Mouse (Mus musculus): ENCODE results near the gene Tbc1d30. TPM values are rescaled to one million over a fixed set of nuclear protein-coding genes. Genes with fewer than 3 reads are reported as not detected.

Tbc1d30 gene
- polyA plus RNA-seq, 1 experiment from 2014 or later, result 3.3 TPM

- Histone ChIP-seq H3K9me3 (ENCODE audit: control insufficient read depth, low read length) (no peaks in the 10 kb centered on the region), H3K9ac (ENCODE audit: low read length) (no peak overlapping the region), H3K36me3 (ENCODE audit: control insufficient read depth, insufficient read depth, low read length) (no peaks in the 10 kb centered on the region), H3K4me1 (replicated peaks; ENCODE audit: control insufficient read depth, insufficient read depth, low read length) (peaks cover 2% of the 10 kb centered on the region), H3K27ac (ENCODE audit: low read depth, low read length) (no peak overlapping the region), H3K4me2 (ENCODE audit: low read depth, low read length, severe bottlenecking) (no peak overlapping the region), H3K4me3 (ENCODE audit: low read depth, low read length) (no peak overlapping the region), H3K27me3 (ENCODE audit: control insufficient read depth, insufficient read depth, low read length) (no peaks in the 10 kb centered on the region)
- ATAC-seq (replicated peaks; ENCODE audit: low FRiP score), result no peak
- no peak for DNase-seq (ENCODE audit: low spot score)
- 84% methylated on average over 7 of the region's 7 CpGs for WGBS
Measured at GRCm38 (mm10) chr10:121300659-121301058, 50.4 kb downstream of the Tbc1d30 start.

GRCm38 (mm10) chr10:121297054-121297701, 53.9 kb downstream of the Tbc1d30 start:
- Histone ChIP-seq H3K27ac (ENCODE audit: low read depth, low read length) (no peak overlapping the region), H3K9ac (ENCODE audit: low read length) (no peak overlapping the region)
- peak; percentile 70; the same call in 1 of the 2 replicates for ATAC-seq (replicated peaks; ENCODE audit: low FRiP score)

GRCm38 (mm10) chr10:121294471-121294870, 56.6 kb downstream of the Tbc1d30 start:
- DNase-seq (ENCODE audit: low spot score), result no peak
- no peaks in the 10 kb centered on the region for H3K36me3 ChIP-seq (ENCODE audit: control insufficient read depth, insufficient read depth, low read length)

More at GRCm38 (mm10) chr10:121297054-121297701, 53.9 kb downstream of the Tbc1d30 start:
- H3K9me3 ChIP-seq (ENCODE audit: control insufficient read depth, low read length), result no peaks in the 10 kb centered on the region
- peak overlapping the region; percentile 35; the same call in 1 of the 2 replicates for H3K4me2 ChIP-seq (ENCODE audit: low read depth, low read length, severe bottlenecking)
- H3K4me3 ChIP-seq (ENCODE audit: low read depth, low read length), result no peak overlapping the region
- no peaks in the 10 kb centered on the region for H3K36me3 ChIP-seq (ENCODE audit: control insufficient read depth, insufficient read depth, low read length)
- no peaks in the 10 kb centered on the region; the same call in 1 of the 2 replicates for H3K4me1 ChIP-seq (replicated peaks; ENCODE audit: control insufficient read depth, insufficient read depth, low read length)
- no peaks in the 10 kb centered on the region for H3K27me3 ChIP-seq (ENCODE audit: control insufficient read depth, insufficient read depth, low read length)
- 43% methylated on average over 25 of the region's 25 CpGs for WGBS
- DNase-seq (ENCODE audit: low spot score), result peak; percentile 62

GRCm38 (mm10) chr10:121293829-121294228, 57.2 kb downstream of the Tbc1d30 start:
- Histone ChIP-seq H3K27me3 (ENCODE audit: control insufficient read depth, insufficient read depth, low read length) (no peaks in the 10 kb centered on the region), H3K9me3 (ENCODE audit: control insufficient read depth, low read length) (no peaks in the 10 kb centered on the region), H3K4me3 (ENCODE audit: low read depth, low read length) (no peak overlapping the region), H3K27ac (ENCODE audit: low read depth, low read length) (no peak overlapping the region), H3K9ac (ENCODE audit: low read length) (no peak overlapping the region), H3K4me2 (ENCODE audit: low read depth, low read length, severe bottlenecking) (no peak overlapping the region), H3K36me3 (ENCODE audit: control insufficient read depth, insufficient read depth, low read length) (no peaks in the 10 kb centered on the region), H3K4me1 (replicated peaks; ENCODE audit: control insufficient read depth, insufficient read depth, low read length) (peaks cover 5% of the 10 kb centered on the region; the same call in 1 of the 2 replicates)
- WGBS, result 71% methylated on average over 8 of the region's 8 CpGs
- no peak for ATAC-seq (replicated peaks; ENCODE audit: low FRiP score)
- DNase-seq (ENCODE audit: low spot score), result no peak

More at GRCm38 (mm10) chr10:121294471-121294870, 56.6 kb downstream of the Tbc1d30 start:
- Histone ChIP-seq H3K27me3 (ENCODE audit: control insufficient read depth, insufficient read depth, low read length) (no peaks in the 10 kb centered on the region), H3K4me2 (ENCODE audit: low read depth, low read length, severe bottlenecking) (no peak overlapping the region), H3K4me3 (ENCODE audit: low read depth, low read length) (no peak overlapping the region), H3K9ac (ENCODE audit: low read length) (no peak overlapping the region), H3K27ac (ENCODE audit: low read depth, low read length) (no peak overlapping the region), H3K4me1 (replicated peaks; ENCODE audit: control insufficient read depth, insufficient read depth, low read length) (peaks cover 5% of the 10 kb centered on the region; the same call in 1 of the 2 replicates), H3K9me3 (ENCODE audit: control insufficient read depth, low read length) (no peaks in the 10 kb centered on the region)
- WGBS, result 85% methylated on average over 16 of the region's 16 CpGs
- ATAC-seq (replicated peaks; ENCODE audit: low FRiP score), result no peak

GRCm38 (mm10) chr10:121291272-121291917, 59.7 kb downstream of the Tbc1d30 start:
- no peak overlapping the region for H3K4me3 ChIP-seq (ENCODE audit: low read depth, low read length)
- H3K4me1 ChIP-seq (replicated peaks; ENCODE audit: control insufficient read depth, insufficient read depth, low read length), result 0 out of 2 replicates have a peak, but pooled peaks cover 5% of the 10 kb centered on the region
- ATAC-seq (replicated peaks; ENCODE audit: low FRiP score), result peak; percentile 50
- no peaks in the 10 kb centered on the region for H3K9me3 ChIP-seq (ENCODE audit: control insufficient read depth, low read length)
- H3K36me3 ChIP-seq (ENCODE audit: control insufficient read depth, insufficient read depth, low read length), result no peaks in the 10 kb centered on the region
- H3K27ac ChIP-seq (ENCODE audit: low read depth, low read length), result peak overlapping the region; percentile 62; the same call in 1 of the 2 replicates
- H3K9ac ChIP-seq (ENCODE audit: low read length), result no peak overlapping the region; the same call in 1 of the 2 replicates
- H3K27me3 ChIP-seq (ENCODE audit: control insufficient read depth, insufficient read depth, low read length), result no peaks in the 10 kb centered on the region
- DNase-seq (ENCODE audit: low spot score), result no peak
- 88% methylated on average over 10 of the region's 10 CpGs for WGBS
- H3K4me2 ChIP-seq (ENCODE audit: low read depth, low read length, severe bottlenecking), result peak overlapping the region; percentile 37; the same call in 1 of the 2 replicates

GRCm38 (mm10) chr10:121290682-121291078, 60.4 kb downstream of the Tbc1d30 start:
- ATAC-seq (replicated peaks; ENCODE audit: low FRiP score), result peak; percentile 86
- Histone ChIP-seq H3K4me1 (replicated peaks; ENCODE audit: control insufficient read depth, insufficient read depth, low read length) (0 out of 2 replicates have a peak, but pooled peaks cover 5% of the 10 kb centered on the region), H3K36me3 (ENCODE audit: control insufficient read depth, insufficient read depth, low read length) (no peaks in the 10 kb centered on the region), H3K4me2 (ENCODE audit: low read depth, low read length, severe bottlenecking) (peak overlapping the region; percentile 37), H3K4me3 (ENCODE audit: low read depth, low read length) (no peak overlapping the region), H3K27me3 (ENCODE audit: control insufficient read depth, insufficient read depth, low read length) (no peaks in the 10 kb centered on the region), H3K27ac (ENCODE audit: low read depth, low read length) (peak overlapping the region; percentile 62; the same call in 1 of the 2 replicates), H3K9me3 (ENCODE audit: control insufficient read depth, low read length) (no peaks in the 10 kb centered on the region), H3K9ac (ENCODE audit: low read length) (peak overlapping the region; percentile 23; the same call in 1 of the 2 replicates)
- WGBS, result 26% methylated on average over 20 of the region's 20 CpGs
- peak; percentile 64 for DNase-seq (ENCODE audit: low spot score)

GRCm38 (mm10) chr10:121289970-121290681, 61.0 kb downstream of the Tbc1d30 start:
- Histone ChIP-seq H3K9ac (ENCODE audit: low read length) (no peak overlapping the region), H3K27me3 (ENCODE audit: control insufficient read depth, insufficient read depth, low read length) (no peaks in the 10 kb centered on the region), H3K4me1 (replicated peaks; ENCODE audit: control insufficient read depth, insufficient read depth, low read length) (0 out of 2 replicates have a peak, but pooled peaks cover 5% of the 10 kb centered on the region), H3K9me3 (ENCODE audit: control insufficient read depth, low read length) (no peaks in the 10 kb centered on the region), H3K4me3 (ENCODE audit: low read depth, low read length) (no peak overlapping the region), H3K36me3 (ENCODE audit: control insufficient read depth, insufficient read depth, low read length) (no peaks in the 10 kb centered on the region), H3K4me2 (ENCODE audit: low read depth, low read length, severe bottlenecking) (peak overlapping the region; percentile 37; the same call in 1 of the 2 replicates), H3K27ac (ENCODE audit: low read depth, low read length) (peak overlapping the region; percentile 51)
- DNase-seq (ENCODE audit: low spot score) (no peak), ATAC-seq (replicated peaks; ENCODE audit: low FRiP score) (0 out of 2 replicates have a peak, but pooled peaks have one; percentile 13)
- WGBS, result 46% methylated on average over 2 of the region's 4 CpGs

- Histone ChIP-seq H3K9ac (ENCODE audit: low read length) (no peak overlapping the region), H3K4me1 (replicated peaks; ENCODE audit: control insufficient read depth, insufficient read depth, low read length) (no peaks in the 10 kb centered on the region), H3K27me3 (ENCODE audit: control insufficient read depth, insufficient read depth, low read length) (no peaks in the 10 kb centered on the region), H3K4me3 (ENCODE audit: low read depth, low read length) (no peak overlapping the region), H3K36me3 (ENCODE audit: control insufficient read depth, insufficient read depth, low read length) (no peaks in the 10 kb centered on the region), H3K9me3 (ENCODE audit: control insufficient read depth, low read length) (no peaks in the 10 kb centered on the region), H3K4me2 (ENCODE audit: low read depth, low read length, severe bottlenecking) (no peak overlapping the region), H3K27ac (ENCODE audit: low read depth, low read length) (no peak overlapping the region)
- ATAC-seq (replicated peaks; ENCODE audit: low FRiP score), result no peak
- WGBS, result 92% methylated on average over 6 of the region's 6 CpGs
- no peak for DNase-seq (ENCODE audit: low spot score)
Measured at GRCm38 (mm10) chr10:121282926-121283325, 68.2 kb downstream of the Tbc1d30 start.
